Mouse (Mus musculus) hindbrain, embryonic 16.5 days (tissue): ENCODE measurements around the gene Kmt2d. TPM values are rescaled to one million over a fixed set of nuclear protein-coding genes. Genes with fewer than 3 reads are reported as not detected.
A peak's percentile ranks its signal among the peaks of the same experiment; 100 is the strongest.

ENCODE experiments used
- ATAC-seq: fragments of 200-750 bp; cut with Nextera tagmentation; 2 replicates; pipeline ENCODE4 v1.8.0; 2017; ENCODE audit warnings: moderate TSS enrichment, moderate library complexity
- H3K27ac ChIP-seq: fragments of 300-500 bp; sonication (generic); 2 replicates; pipeline ENCODE4 v1.5.1; 2014; ENCODE audit warnings: low read depth, mild to moderate bottlenecking, control low read depth, low read length, moderate library complexity
- H3K27me3 ChIP-seq: fragments of 300-500 bp; sonication (generic); replicated peaks from 2 replicates; pipeline ENCODE4 v1.6.1; 2014; ENCODE audit warnings: low read length; ENCODE audit not compliant: control insufficient read depth, insufficient read depth
- H3K36me3 ChIP-seq: fragments of 300-500 bp; sonication (generic); 2 replicates; pipeline ENCODE4 v1.6.1; 2014; ENCODE audit warnings: mild to moderate bottlenecking, low read length, moderate library complexity, mixed read lengths; ENCODE audit not compliant: control insufficient read depth, insufficient read depth
- H3K4me1 ChIP-seq: fragments of 300-500 bp; sonication (generic); 2 replicates; pipeline ENCODE4 v1.6.1; 2014; ENCODE audit warnings: low read depth, low read length; ENCODE audit not compliant: control insufficient read depth, insufficient read depth
- H3K4me2 ChIP-seq: fragments of 300-500 bp; sonication (generic); 2 replicates; pipeline ENCODE4 v1.6.1; 2014; ENCODE audit warnings: mild to moderate bottlenecking, low read length, control low read depth, moderate library complexity
- H3K4me3 ChIP-seq: fragments of 300-500 bp; sonication (generic); 2 replicates; pipeline ENCODE4 v1.5.1; 2014; ENCODE audit warnings: mild to moderate bottlenecking, low read length, control low read depth, moderate library complexity
- H3K9ac ChIP-seq: fragments of 300-500 bp; sonication (generic); 2 replicates; pipeline ENCODE4 v1.6.1; 2014; ENCODE audit warnings: low read depth, mild to moderate bottlenecking, control low read depth, low read length, moderate library complexity
- H3K9me3 ChIP-seq: fragments of 300-500 bp; sonication (generic); 2 replicates; pipeline ENCODE4 v1.6.1; 2014; ENCODE audit warnings: mild to moderate bottlenecking, low read length, moderate library complexity; ENCODE audit not compliant: control insufficient read depth
- WGBS: fragments of 180-500 bp; shearing (Covaris S2); extraction: QIAGEN DNeasy Blood & Tissue Kit; methylation state at CpG from one replicate; pipeline ENCODE4 v1.1.7; 2014; 5-methylcytosine and 5-hydroxymethylcytosine counted together
- polyA plus RNA-seq: library from polyadenylated mRNA; unstranded; fragments of >200 nt; fragmentation: Nextera tagmentation; extraction: Ambion mirVana; gene quantifications from 2 replicates; pipeline ENCODE4 v1.2.1, GENCODE M21; 2015

Kmt2d gene
- polyA plus RNA-seq, 1 experiment from 2014 or later: 8.8 TPM

DNA sequence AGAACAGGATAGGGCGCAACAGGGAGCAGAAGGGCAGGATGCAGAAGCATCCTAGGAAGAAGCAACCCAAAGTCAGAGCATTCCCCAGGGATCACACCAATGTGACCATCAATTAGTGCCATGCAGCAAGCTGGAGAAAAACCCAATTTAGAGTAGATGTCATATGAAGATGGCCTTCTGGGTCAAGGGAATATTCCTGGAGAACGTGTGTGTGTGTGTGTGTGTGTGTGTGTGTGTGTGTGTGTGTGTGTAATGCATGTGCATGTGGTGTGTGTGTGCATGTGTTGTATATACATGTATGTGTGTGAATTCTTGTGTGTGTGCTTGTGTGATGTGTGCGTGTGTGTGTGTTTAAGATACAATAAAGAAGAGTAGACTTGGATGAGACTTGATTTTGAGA lies 72.1 kb downstream of the Kmt2d start:
- no peaks in the 10 kb centered on the region for H3K36me3 ChIP-seq
- no peak overlapping the region for H3K27ac ChIP-seq
- no peak overlapping the region for H3K4me3 ChIP-seq
- H3K9me3 ChIP-seq: no peaks in the 10 kb centered on the region
- no peak overlapping the region for H3K4me2 ChIP-seq
- ATAC-seq: no peak
- no peak overlapping the region for H3K9ac ChIP-seq
- 43% methylated on average over 3 of the region's 3 CpGs for WGBS
- peaks cover 76% of the 10 kb centered on the region for H3K27me3 ChIP-seq
- H3K4me1 ChIP-seq: peaks cover 6% of the 10 kb centered on the region

DNA sequence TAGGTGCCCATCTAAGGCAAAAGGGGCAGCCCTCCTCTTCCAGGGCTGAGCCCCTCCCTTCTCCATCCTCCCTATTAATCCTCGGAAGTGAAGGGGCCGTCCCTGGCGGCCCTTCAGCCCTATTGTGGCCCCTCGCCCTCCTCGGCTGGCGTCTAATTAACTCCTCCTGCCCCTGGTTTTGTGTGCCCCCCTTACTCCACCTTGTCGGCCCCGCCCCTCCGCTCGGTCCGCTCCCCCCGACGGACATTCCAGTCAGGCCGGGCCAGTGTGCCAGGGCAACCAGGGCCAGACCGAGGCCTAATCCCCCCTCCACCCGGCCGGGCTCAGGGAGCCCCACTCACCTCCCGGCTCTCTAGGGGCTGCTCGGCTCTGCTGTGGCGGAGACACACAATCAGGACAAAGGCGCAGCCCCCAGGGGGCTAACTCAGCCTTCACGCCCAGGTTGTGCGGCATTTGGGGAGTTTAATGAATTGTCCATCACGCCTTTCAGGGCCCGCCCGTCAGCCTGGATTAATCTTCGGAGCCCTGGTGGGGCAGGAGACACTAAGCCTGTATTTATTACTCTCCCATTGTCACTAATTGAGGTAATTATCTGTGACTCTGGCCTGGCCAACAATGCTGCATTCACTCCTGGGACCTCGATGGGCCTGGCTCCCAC lies 73.0 kb downstream of the Kmt2d start:
- H3K4me1 ChIP-seq: peaks cover 9% of the 10 kb centered on the region
- peak overlapping the region; percentile 33; the same call in 1 of the 2 replicates for H3K9ac ChIP-seq
- 1% methylated on average over 26 of the region's 28 CpGs for WGBS
- no peaks in the 10 kb centered on the region for H3K36me3 ChIP-seq
- no peak overlapping the region for H3K4me3 ChIP-seq
- peak; percentile 90 for ATAC-seq
- peak overlapping the region; percentile 11; the same call in 1 of the 2 replicates for H3K4me2 ChIP-seq
- peaks cover 73% of the 10 kb centered on the region for H3K27me3 ChIP-seq
- H3K9me3 ChIP-seq: no peaks in the 10 kb centered on the region
- no peak overlapping the region for H3K27ac ChIP-seq

DNA sequence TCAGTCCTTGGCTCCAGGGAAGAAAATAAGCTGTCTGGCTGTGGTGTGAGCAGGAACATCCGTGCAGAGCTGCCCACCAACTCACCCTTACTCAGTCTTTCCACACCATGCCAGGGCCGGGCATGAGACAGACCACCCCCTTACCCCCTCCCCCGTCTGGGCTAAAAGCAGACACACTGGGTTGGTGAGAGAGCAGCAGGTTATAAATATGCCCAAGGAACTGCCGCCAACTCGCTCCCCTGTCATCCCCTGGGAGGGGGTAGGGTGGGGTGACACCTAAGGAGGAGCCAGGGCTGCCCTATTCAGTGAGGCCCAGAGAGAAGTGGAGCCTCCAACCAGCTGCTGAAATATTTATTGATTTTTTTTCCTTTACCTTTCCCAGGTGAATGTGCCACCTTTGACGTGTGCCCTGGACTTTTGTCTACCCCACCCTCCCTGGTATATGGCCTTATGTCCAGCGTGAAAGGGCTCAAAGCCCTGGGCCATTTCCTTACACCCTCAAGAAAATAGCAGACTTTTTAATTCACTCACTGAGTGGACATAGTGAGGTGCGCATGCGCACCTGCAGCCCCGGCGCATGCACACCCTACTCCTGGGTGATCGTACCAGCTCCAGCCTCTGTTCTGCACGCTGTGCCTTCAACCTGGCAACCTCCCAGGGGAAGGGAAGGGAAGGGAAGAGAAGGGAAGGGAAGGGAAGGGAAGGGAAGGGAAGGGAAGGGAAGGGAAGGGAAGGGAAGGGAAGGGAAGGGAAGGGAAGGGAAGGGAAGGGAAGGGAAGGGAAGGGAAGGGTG lies 74.0 kb downstream of the Kmt2d start:
- H3K4me1 ChIP-seq: peaks cover 16% of the 10 kb centered on the region
- ATAC-seq: no peak
- no peak overlapping the region; the same call in 1 of the 2 replicates for H3K9ac ChIP-seq
- H3K27me3 ChIP-seq: peaks cover 73% of the 10 kb centered on the region
- H3K27ac ChIP-seq: no peak overlapping the region
- H3K36me3 ChIP-seq: no peaks in the 10 kb centered on the region
- H3K4me2 ChIP-seq: peak overlapping the region; percentile 27; the same call in 1 of the 2 replicates
- WGBS: 1% methylated on average over 13 of the region's 13 CpGs
- no peak overlapping the region for H3K4me3 ChIP-seq
- H3K9me3 ChIP-seq: no peaks in the 10 kb centered on the region

DNA sequence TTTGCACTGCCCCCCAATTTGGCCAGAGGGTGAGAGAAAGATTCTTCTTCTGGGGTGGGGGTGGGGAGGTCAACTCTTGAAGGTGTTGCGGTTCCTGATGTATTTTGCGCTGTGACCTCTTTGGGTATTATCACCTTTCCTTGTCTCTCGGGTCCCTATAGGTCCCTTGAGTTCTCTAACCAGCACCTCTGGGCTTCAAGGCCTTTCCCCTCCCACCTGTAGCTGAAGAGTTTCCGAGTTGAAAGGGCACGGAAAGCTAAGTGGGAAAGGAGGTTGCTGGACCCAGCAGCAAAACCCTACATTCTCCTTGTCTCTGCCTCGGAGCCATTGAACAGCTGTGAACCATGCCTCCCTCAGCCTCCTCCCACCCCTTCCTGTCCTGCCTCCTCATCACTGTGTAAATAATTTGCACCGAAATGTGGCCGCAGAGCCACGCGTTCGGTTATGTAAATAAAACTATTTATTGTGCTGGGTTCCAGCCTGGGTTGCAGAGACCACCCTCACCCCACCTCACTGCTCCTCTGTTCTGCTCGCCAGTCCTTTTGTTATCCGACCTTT lies 77.8 kb downstream of the Kmt2d start:
- H3K4me3 ChIP-seq: peak overlapping the region; percentile 44
- peaks cover 22% of the 10 kb centered on the region for H3K4me1 ChIP-seq
- peak overlapping the region; percentile 70 for H3K4me2 ChIP-seq
- WGBS: 6% methylated on average over 13 of the region's 13 CpGs
- H3K9ac ChIP-seq: peak overlapping the region; percentile 50; the same call in 1 of the 2 replicates
- H3K27ac ChIP-seq: no peak overlapping the region
- H3K9me3 ChIP-seq: no peaks in the 10 kb centered on the region
- ATAC-seq: no peak
- no peaks in the 10 kb centered on the region for H3K36me3 ChIP-seq
- peaks cover 82% of the 10 kb centered on the region for H3K27me3 ChIP-seq

DNA sequence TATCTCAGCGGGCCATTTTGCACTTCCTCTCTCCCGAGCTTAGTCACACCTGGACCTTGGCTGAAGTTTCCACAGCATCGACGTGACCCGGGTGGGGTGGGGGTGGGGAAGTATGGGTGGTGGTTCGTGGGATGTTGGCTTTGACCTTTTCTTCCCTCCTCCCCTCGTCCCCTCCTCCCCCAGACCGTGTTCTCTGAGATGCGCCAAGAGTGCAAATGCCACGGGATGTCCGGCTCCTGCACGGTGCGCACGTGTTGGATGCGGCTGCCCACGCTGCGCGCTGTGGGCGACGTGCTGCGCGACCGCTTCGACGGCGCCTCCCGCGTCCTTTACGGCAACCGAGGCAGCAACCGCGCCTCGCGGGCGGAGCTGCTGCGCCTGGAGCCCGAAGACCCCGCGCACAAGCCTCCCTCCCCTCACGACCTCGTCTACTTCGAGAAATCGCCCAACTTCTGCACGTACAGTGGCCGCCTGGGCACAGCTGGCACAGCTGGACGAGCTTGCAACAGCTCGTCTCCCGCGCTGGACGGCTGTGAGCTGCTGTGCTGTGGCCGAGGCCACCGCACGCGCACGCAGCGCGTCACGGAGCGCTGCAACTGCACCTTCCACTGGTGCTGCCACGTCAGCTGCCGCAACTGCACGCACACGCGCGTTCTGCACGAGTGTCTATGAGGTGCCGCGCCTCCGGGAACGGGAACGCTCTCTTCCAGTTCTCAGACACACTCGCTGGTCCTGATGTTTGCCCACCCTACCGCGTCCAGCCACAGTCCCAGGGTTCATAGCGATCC lies 78.6 kb downstream of the Kmt2d start:
- peak overlapping the region; percentile 50 for H3K9ac ChIP-seq
- H3K27ac ChIP-seq: no peak overlapping the region
- ATAC-seq: peak; percentile 73; the same call in 1 of the 2 replicates
- H3K36me3 ChIP-seq: no peaks in the 10 kb centered on the region
- peaks cover 83% of the 10 kb centered on the region for H3K27me3 ChIP-seq
- no peaks in the 10 kb centered on the region for H3K9me3 ChIP-seq
- peak overlapping the region; percentile 70 for H3K4me2 ChIP-seq
- 1% methylated on average over 72 of the region's 75 CpGs for WGBS
- peaks cover 18% of the 10 kb centered on the region for H3K4me1 ChIP-seq
- H3K4me3 ChIP-seq: peak overlapping the region; percentile 44

DNA sequence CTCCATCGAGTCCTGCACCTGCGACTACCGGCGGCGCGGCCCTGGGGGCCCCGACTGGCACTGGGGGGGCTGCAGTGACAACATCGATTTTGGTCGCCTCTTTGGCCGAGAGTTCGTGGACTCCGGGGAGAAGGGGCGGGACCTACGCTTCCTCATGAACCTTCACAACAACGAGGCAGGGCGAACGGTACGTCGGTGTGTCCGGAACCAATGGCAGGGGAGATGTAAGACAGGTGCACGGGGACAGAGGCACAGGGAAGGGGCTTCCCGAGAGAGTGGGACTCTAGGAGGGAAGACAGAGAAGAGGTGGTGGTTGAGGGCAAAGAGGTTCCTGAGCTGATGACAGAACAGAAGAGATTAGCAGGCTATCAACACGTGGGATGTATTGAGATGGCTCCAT lies 79.2 kb downstream of the Kmt2d start:
- H3K4me1 ChIP-seq: peaks cover 16% of the 10 kb centered on the region
- no peaks in the 10 kb centered on the region for H3K36me3 ChIP-seq
- ATAC-seq: no peak
- H3K27me3 ChIP-seq: peaks cover 83% of the 10 kb centered on the region
- H3K4me3 ChIP-seq: no peak overlapping the region; the same call in 1 of the 2 replicates
- H3K9me3 ChIP-seq: no peaks in the 10 kb centered on the region
- no peak overlapping the region for H3K27ac ChIP-seq
- WGBS: under 1% methylated on average over 23 of the region's 23 CpGs
- no peak overlapping the region; the same call in 1 of the 2 replicates for H3K9ac ChIP-seq
- H3K4me2 ChIP-seq: peak overlapping the region; percentile 70

DNA sequence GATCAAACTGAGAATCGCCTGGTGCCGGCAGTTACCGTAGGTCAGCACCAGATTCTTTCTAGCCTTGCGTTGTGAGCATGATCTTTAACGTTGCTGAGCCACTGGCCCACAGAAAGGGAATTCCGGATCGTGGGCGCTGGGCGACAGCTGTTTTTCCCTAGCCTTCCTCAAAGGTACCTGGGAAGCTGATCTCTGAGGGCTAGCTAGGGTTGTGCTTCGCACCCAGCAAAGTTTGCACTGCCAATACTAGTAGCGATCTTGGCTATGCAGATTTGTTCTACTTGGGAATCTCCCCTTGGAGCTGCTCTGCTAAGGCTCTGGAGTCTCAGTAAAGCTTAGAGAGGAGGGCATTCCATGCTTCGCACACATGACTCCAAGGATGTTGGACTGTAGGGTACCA lies 79.8 kb downstream of the Kmt2d start:
- H3K9me3 ChIP-seq: no peaks in the 10 kb centered on the region
- no peaks in the 10 kb centered on the region for H3K36me3 ChIP-seq
- no peak overlapping the region for H3K27ac ChIP-seq
- no peak for ATAC-seq
- H3K9ac ChIP-seq: no peak overlapping the region; the same call in 1 of the 2 replicates
- WGBS: under 1% methylated on average over 12 of the region's 12 CpGs
- H3K4me1 ChIP-seq: peaks cover 16% of the 10 kb centered on the region
- H3K4me2 ChIP-seq: peak overlapping the region; percentile 40
- H3K27me3 ChIP-seq: peaks cover 79% of the 10 kb centered on the region
- peak overlapping the region; percentile 27 for H3K4me3 ChIP-seq

DNA sequence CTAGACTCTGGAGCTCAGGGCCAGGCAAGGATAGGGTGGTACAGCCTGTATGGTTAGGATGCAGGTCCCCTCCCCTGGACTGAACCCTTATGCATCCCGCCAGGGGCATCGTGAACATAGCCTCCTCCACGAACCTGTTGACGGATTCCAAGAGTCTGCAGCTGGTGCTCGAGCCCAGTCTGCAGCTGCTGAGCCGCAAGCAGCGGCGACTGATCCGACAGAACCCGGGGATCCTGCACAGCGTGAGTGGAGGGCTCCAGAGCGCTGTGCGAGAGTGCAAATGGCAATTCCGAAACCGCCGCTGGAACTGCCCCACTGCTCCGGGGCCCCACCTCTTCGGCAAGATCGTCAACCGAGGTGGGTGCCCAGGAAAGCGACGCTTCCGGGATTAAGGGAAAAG lies 80.2 kb downstream of the Kmt2d start:
- Histone ChIP-seq H3K27ac (no peak overlapping the region), H3K27me3 (peaks cover 75% of the 10 kb centered on the region), H3K36me3 (no peaks in the 10 kb centered on the region), H3K9ac (peak overlapping the region; percentile 27), H3K4me3 (peak overlapping the region; percentile 27), H3K4me2 (peak overlapping the region; percentile 40), H3K4me1 (peaks cover 16% of the 10 kb centered on the region), H3K9me3 (peaks cover 2% of the 10 kb centered on the region)
- no peak for ATAC-seq
- WGBS: under 1% methylated on average over 23 of the region's 23 CpGs
